Mouse (Mus musculus) midbrain, postnatal 0 days (tissue): Measurements from ENCODE around the gene Eya4. TPM values are rescaled to one million over a fixed set of nuclear protein-coding genes. Genes with fewer than 3 reads are reported as not detected.

Experiments
- ATAC-seq: fragments of 200-750 bp; cut with Nextera tagmentation; 2 replicates; pipeline ENCODE4 v1.8.0; 2017; ENCODE audit warnings: moderate number of reproducible peaks, mild to moderate bottlenecking, moderate TSS enrichment, moderate library complexity; ENCODE audit not compliant: low FRiP score
- DNase-seq: peaks from one replicate; pipeline ENCODE4 v3.0.0-alpha.2; 2015; ENCODE audit warnings: low spot score
- H3K27ac ChIP-seq: fragments of 300-500 bp; sonication (generic); 2 replicates; pipeline ENCODE4 v1.5.1; 2014; ENCODE audit warnings: low read depth, mild to moderate bottlenecking, low read length, mixed read lengths
- H3K27me3 ChIP-seq: fragments of 300-500 bp; sonication (generic); 2 replicates; pipeline ENCODE4 v1.6.1; 2014; ENCODE audit warnings: low read length, control low read depth, mixed read lengths; ENCODE audit not compliant: insufficient read depth
- H3K36me3 ChIP-seq: fragments of 300-500 bp; sonication (generic); 2 replicates; pipeline ENCODE4 v1.6.1; 2014; ENCODE audit warnings: low read length, control low read depth, mixed read lengths; ENCODE audit not compliant: insufficient read depth
- H3K4me1 ChIP-seq: fragments of 300-500 bp; sonication (generic); 2 replicates; pipeline ENCODE4 v1.6.1; 2014; ENCODE audit warnings: mild to moderate bottlenecking, control low read depth, antibody characterized with exemption, low read length, mixed read lengths; ENCODE audit not compliant: insufficient read depth
- H3K4me2 ChIP-seq: fragments of 300-500 bp; sonication (generic); 2 replicates; pipeline ENCODE4 v1.6.1; 2014; ENCODE audit warnings: low read depth, mild to moderate bottlenecking, low read length, mixed read lengths; ENCODE audit not compliant: poor library complexity, severe bottlenecking
- H3K4me3 ChIP-seq: fragments of 300-500 bp; sonication (generic); 2 replicates; pipeline ENCODE4 v1.5.1; 2014; ENCODE audit warnings: low read depth, mild to moderate bottlenecking, low read length, moderate library complexity
- H3K9ac ChIP-seq: fragments of 300-500 bp; sonication (generic); replicated peaks from 2 replicates; pipeline ENCODE4 v1.6.1; 2014; ENCODE audit warnings: mild to moderate bottlenecking, low read length, moderate library complexity, mixed read lengths; ENCODE audit not compliant: poor library complexity, severe bottlenecking
- H3K9me3 ChIP-seq: fragments of 300-500 bp; sonication (generic); 2 replicates; pipeline ENCODE4 v1.6.1; 2016; ENCODE audit warnings: low read length, control low read depth
- CTCF ChIP-seq: IDR thresholded peaks from 2 replicates; pipeline ENCODE4 v1.5.1; 2016; ENCODE audit warnings: antibody characterized with exemption, mild to moderate bottlenecking
- WGBS: fragments of 180-500 bp; shearing (Covaris S2); extraction: QIAGEN DNeasy Blood & Tissue Kit; methylation state at CpG from one replicate; pipeline ENCODE4 v1.1.7; 2014; 5-methylcytosine and 5-hydroxymethylcytosine counted together
- polyA plus RNA-seq: library from polyadenylated mRNA; unstranded; fragments of >200 nt; fragmentation: Nextera tagmentation; extraction: Ambion mirVana; gene quantifications from 2 replicates; pipeline ENCODE4 v1.2.1, GENCODE M21; 2015
- total RNA-seq: library from RNA; depleted of rRNA; stranded (reverse); fragments of >200 nt; gene quantifications from 2 replicates; pipeline ENCODE4 v1.2.3, GENCODE M21; 2014

Eya4 gene
- total and polyA plus RNA-seq, 2 experiments from 2014 or later: 0.42 to 1.2 TPM

DNA sequence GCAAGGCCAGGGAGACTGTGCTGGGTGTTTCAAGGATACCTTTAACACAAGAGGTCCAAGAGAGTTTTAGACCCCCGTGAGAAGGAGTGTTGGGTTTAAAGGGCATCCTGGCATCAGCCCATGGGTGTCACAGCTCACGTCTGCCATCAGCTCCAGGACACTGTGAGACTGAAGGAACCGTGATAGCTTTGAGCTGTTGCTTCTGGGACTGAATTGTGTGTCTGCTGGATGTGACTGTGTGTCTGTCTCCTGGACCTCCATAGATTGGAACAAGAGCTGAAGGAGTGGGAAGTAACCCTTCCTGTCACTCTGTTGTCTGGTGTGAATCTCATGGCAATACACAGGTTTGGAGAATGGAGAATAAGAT is 289.9 kb downstream of the Eya4 start:
- no peak for ATAC-seq
- no peak for TF ChIP-seq CTCF
- no peak for DNase-seq
- WGBS: 77% methylated on average over 3 of the region's 3 CpGs
- Histone ChIP-seq H3K27me3 (no peaks in the 10 kb centered on the region), H3K9ac (no peak overlapping the region), H3K4me1 (no peaks in the 10 kb centered on the region), H3K4me2 (no peak overlapping the region), H3K27ac (no peak overlapping the region), H3K9me3 (no peaks in the 10 kb centered on the region), H3K36me3 (no peaks in the 10 kb centered on the region), H3K4me3 (no peak overlapping the region)

DNA sequence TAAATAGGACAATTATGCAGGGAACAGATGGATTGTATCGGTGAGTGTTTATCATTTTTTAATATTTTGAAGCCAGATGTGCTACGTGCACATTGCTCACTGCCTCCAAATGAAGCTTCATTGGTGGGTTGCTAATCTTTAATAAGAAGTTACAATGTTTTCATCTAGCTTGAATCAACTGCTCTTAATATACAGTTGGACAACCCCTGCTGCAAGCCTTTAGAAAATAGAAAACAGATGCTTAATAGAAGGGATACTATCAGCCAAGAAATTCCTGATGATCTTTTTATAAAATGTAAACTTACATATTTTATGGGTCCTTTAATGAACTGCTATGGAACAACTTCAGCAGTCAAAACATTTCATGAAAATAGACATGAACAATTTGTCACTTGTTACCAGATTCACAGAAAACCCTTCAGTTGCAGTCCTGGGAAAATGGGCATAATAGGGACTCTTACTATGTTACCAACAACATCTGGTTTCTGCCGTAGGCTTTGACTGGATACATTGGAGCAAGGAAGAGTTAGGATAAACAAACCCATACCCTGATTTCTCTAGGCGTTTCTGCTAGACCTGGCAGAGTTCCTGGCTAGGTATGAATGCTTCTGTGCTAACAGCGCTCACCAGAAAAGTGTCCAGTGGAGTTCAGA is 290.4 kb downstream of the Eya4 start:
- H3K4me1 ChIP-seq: no peaks in the 10 kb centered on the region
- H3K27ac ChIP-seq: no peak overlapping the region
- no peak overlapping the region for H3K9ac ChIP-seq
- no peaks in the 10 kb centered on the region for H3K27me3 ChIP-seq
- no peak overlapping the region for H3K4me2 ChIP-seq
- no peak for TF ChIP-seq CTCF
- no peak overlapping the region for H3K4me3 ChIP-seq
- no peaks in the 10 kb centered on the region for H3K36me3 ChIP-seq
- ATAC-seq: no peak
- no peak for DNase-seq
- WGBS: 83% methylated on average over 5 of the region's 5 CpGs
- H3K9me3 ChIP-seq: no peaks in the 10 kb centered on the region

- Histone ChIP-seq H3K4me1 (no peaks in the 10 kb centered on the region), H3K36me3 (no peaks in the 10 kb centered on the region), H3K4me3 (no peak overlapping the region), H3K4me2 (no peak overlapping the region), H3K9me3 (no peaks in the 10 kb centered on the region), H3K27ac (no peak overlapping the region), H3K9ac (no peak overlapping the region), H3K27me3 (no peaks in the 10 kb centered on the region)
- ATAC-seq (no peak), DNase-seq (no peak)
- no peak for TF ChIP-seq CTCF
- 67% methylated on average over 8 of the region's 8 CpGs for WGBS
Measured at GRCm38 (mm10) chr10:23053379-23053915, 297.1 kb downstream of the Eya4 start.
